Mouse (Mus musculus): ENCODE data around the gene Sez6. TPM values are rescaled to one million over a fixed set of nuclear protein-coding genes. Genes with fewer than 3 reads are reported as not detected.

Gene Sez6
- polyA plus RNA-seq, 1 experiment from 2014 or later = 0.17 TPM

DNA sequence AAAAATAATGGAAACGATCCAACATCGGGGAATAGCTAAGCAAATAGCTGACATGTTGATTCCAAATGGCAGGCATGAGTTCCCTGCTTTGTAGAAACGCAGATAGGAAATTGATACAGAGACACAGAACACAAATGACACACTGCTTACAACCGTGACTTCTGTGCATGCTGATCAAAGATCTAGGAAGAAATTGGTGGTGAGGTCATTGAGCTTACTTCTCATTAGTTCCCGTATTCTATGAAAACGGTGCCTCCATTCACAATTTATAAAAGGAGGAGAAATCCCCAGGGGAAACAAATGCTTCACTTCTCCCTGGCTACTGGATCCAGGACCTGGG lies 34.1 kb upstream of the Sez6 start:
- WGBS = 40% methylated on average over 6 of the region's 6 CpGs
- H3K9me3 ChIP-seq (replicated peaks; ENCODE audit: low read length) = no peaks in the 10 kb centered on the region
- H3K4me2 ChIP-seq (ENCODE audit: low read length) = no peak overlapping the region
- H3K9ac ChIP-seq (ENCODE audit: low read depth, low read length) = no peak overlapping the region
- no peak overlapping the region for H3K27ac ChIP-seq
- H3K4me3 ChIP-seq (replicated peaks; ENCODE audit: low read depth, low read length) = no peak overlapping the region
- DNase-seq (ENCODE audit: low spot score) (no peak), ATAC-seq (replicated peaks; ENCODE audit: low FRiP score, low read depth) (no peak)
- no peaks in the 10 kb centered on the region for H3K36me3 ChIP-seq (ENCODE audit: insufficient read depth, low read length)
- no peaks in the 10 kb centered on the region; the same call in 1 of the 2 replicates for H3K27me3 ChIP-seq (ENCODE audit: insufficient read depth, low read length)
- H3K4me1 ChIP-seq (replicated peaks; ENCODE audit: insufficient read depth, low read length) = peaks cover 15% of the 10 kb centered on the region
- no peak for TF ChIP-seq CTCF (IDR thresholded peaks at IDR 0.05; ENCODE audit: low read depth)

DNA sequence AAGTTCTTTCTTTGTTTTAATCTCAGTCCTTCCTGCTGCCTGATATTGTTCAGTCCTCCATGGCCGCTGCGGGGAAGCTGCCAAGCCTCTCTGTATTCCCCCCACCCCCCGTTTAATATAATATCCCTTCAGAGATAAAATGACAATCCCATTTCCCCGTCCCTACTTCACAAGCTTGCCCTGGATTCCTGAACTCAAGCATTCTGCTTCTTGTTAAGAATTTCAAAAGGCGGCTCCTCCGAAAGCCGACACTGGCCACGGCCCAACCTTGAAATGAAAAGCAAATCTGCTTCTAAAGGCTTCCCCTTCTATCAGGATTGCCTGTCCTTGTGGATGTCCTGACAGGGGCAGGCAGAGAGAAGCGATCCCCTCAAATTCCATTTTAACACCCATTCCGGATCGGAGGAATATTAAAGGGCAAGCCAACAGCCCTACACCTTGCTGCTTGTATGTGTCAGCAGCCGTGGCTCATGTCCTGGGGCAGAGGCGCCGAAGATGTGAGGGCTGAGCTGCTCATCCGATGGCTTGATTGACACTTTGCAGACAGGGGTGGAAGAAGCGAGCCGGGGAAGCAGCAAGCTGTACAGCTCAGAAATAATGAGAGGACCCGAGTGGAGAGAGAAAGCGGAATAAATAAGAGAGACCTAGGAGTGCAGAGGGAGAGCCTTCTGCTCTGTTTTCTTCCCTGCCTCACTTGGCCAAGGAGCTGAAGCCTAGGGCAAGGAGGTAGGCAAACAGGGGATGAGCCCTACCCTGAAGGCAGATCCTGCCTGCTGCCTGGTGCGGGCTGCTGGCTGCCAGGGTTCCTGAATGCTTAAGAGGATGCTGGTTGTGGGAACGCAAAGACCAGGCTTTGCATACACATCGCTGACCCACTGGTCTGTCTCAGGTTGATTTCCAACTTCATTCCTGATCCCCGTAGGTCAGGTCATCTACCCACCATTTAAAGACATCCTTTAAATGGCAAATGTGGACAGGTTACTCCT lies 33.5 kb upstream of the Sez6 start:
- H3K4me1 ChIP-seq (replicated peaks; ENCODE audit: insufficient read depth, low read length) = peaks cover 12% of the 10 kb centered on the region

DNA sequence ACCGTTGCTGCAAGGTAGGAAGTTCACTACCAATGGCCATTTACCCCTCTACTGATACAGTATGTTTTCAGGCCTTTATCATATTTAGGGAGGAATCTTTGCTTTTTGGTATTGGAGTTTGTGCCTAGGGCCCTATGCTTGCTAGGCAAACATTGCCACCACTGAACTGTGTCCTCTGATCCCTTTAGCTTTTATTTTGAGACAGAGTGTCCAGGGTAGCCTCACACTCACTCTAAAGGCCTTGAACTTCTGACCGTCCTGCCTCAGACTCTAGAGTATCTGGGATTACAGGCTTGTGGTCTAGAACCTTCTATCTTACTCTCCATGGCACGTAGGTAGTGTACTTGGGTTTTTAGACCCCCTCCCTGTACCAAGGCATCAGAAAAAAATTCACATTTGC lies 30.4 kb upstream of the Sez6 start:
- Histone ChIP-seq H3K4me1 (replicated peaks; ENCODE audit: insufficient read depth, low read length) (no peaks in the 10 kb centered on the region), H3K9me3 (replicated peaks; ENCODE audit: low read length) (no peaks in the 10 kb centered on the region), H3K27me3 (ENCODE audit: insufficient read depth, low read length) (no peaks in the 10 kb centered on the region; the same call in 1 of the 2 replicates), H3K4me2 (ENCODE audit: low read length) (no peak overlapping the region), H3K27ac (no peak overlapping the region), H3K9ac (ENCODE audit: low read depth, low read length) (no peak overlapping the region), H3K36me3 (ENCODE audit: insufficient read depth, low read length) (no peaks in the 10 kb centered on the region), H3K4me3 (replicated peaks; ENCODE audit: low read depth, low read length) (no peak overlapping the region)
- 79% methylated on average over 3 of the region's 3 CpGs for WGBS
- DNase-seq (ENCODE audit: low spot score) (no peak), ATAC-seq (replicated peaks; ENCODE audit: low FRiP score, low read depth) (no peak)
- no peak for TF ChIP-seq CTCF (IDR thresholded peaks at IDR 0.05; ENCODE audit: low read depth)

More for the DNA sequence above, 33.5 kb upstream of the Sez6 start:
- H3K27me3 ChIP-seq (ENCODE audit: insufficient read depth, low read length) = no peaks in the 10 kb centered on the region; the same call in 1 of the 2 replicates
- DNase-seq (ENCODE audit: low spot score) (no peak), ATAC-seq (replicated peaks; ENCODE audit: low FRiP score, low read depth) (no peak)
- no peaks in the 10 kb centered on the region for H3K36me3 ChIP-seq (ENCODE audit: insufficient read depth, low read length)
- no peak overlapping the region for H3K4me3 ChIP-seq (replicated peaks; ENCODE audit: low read depth, low read length)
- H3K4me2 ChIP-seq (ENCODE audit: low read length) = no peak overlapping the region
- WGBS = 26% methylated on average over 23 of the region's 23 CpGs
- no peak for TF ChIP-seq CTCF (IDR thresholded peaks at IDR 0.05; ENCODE audit: low read depth)
- no peaks in the 10 kb centered on the region for H3K9me3 ChIP-seq (replicated peaks; ENCODE audit: low read length)
- H3K9ac ChIP-seq (ENCODE audit: low read depth, low read length) = no peak overlapping the region
- no peak overlapping the region for H3K27ac ChIP-seq

DNA sequence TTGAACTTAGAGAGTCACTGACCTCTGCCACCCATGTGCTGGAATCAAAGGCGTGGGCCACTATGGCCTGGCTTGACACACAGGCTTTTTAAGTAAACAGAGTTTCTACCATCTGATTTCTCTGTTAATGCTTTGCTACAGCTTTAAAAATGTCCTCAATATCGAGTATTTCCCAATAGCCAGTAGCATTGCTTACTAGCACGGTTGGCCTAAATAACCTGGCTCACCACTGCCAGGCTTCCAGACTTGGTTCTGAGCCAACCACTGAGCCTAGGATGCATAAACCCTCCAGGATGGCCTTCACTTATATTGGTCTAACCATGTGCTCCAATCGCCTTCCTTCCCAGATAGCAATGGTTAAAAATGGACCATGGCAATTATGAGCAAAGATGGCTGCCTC lies 29.9 kb upstream of the Sez6 start:
- H3K9me3 ChIP-seq (replicated peaks; ENCODE audit: low read length) = no peaks in the 10 kb centered on the region
- no peak for TF ChIP-seq CTCF (IDR thresholded peaks at IDR 0.05; ENCODE audit: low read depth)
- H3K4me1 ChIP-seq (replicated peaks; ENCODE audit: insufficient read depth, low read length) = no peaks in the 10 kb centered on the region
- no peaks in the 10 kb centered on the region for H3K36me3 ChIP-seq (ENCODE audit: insufficient read depth, low read length)
- DNase-seq (ENCODE audit: low spot score) (no peak), ATAC-seq (replicated peaks; ENCODE audit: low FRiP score, low read depth) (no peak)
- WGBS = 87% methylated on average over 4 of the region's 4 CpGs
- no peak overlapping the region for H3K4me2 ChIP-seq (ENCODE audit: low read length)
- H3K27me3 ChIP-seq (ENCODE audit: insufficient read depth, low read length) = no peaks in the 10 kb centered on the region; the same call in 1 of the 2 replicates
- no peak overlapping the region for H3K27ac ChIP-seq
- H3K4me3 ChIP-seq (replicated peaks; ENCODE audit: low read depth, low read length) = no peak overlapping the region
- no peak overlapping the region for H3K9ac ChIP-seq (ENCODE audit: low read depth, low read length)

DNA sequence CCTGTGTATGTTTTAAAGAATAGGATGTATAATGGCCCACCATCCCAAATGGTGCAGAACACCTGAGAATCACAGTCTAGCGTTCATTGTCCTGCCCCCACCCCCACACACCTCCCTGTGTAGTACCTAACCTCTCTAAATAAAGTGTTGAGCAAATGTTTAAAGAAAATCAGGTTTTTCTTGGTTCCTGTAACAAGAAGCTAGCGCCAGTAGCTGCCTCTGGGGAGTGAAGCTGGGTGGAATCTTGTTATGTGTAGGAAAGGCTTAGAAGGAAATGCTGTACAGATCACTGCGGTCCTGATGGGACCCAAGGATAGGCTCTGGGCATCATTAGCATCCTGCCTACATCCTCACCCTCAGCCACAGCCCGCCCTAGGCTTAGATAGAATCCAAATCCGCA lies 29.2 kb upstream of the Sez6 start:
- ATAC-seq (replicated peaks; ENCODE audit: low FRiP score, low read depth) (no peak), DNase-seq (ENCODE audit: low spot score) (no peak)
- Histone ChIP-seq H3K4me3 (replicated peaks; ENCODE audit: low read depth, low read length) (no peak overlapping the region), H3K4me2 (ENCODE audit: low read length) (no peak overlapping the region), H3K9ac (ENCODE audit: low read depth, low read length) (no peak overlapping the region), H3K36me3 (ENCODE audit: insufficient read depth, low read length) (no peaks in the 10 kb centered on the region), H3K9me3 (replicated peaks; ENCODE audit: low read length) (no peaks in the 10 kb centered on the region), H3K27ac (no peak overlapping the region), H3K27me3 (ENCODE audit: insufficient read depth, low read length) (no peaks in the 10 kb centered on the region; the same call in 1 of the 2 replicates), H3K4me1 (replicated peaks; ENCODE audit: insufficient read depth, low read length) (no peaks in the 10 kb centered on the region)
- TF ChIP-seq CTCF (IDR thresholded peaks at IDR 0.05; ENCODE audit: low read depth) = no peak
- WGBS = 57% methylated on average over 5 of the region's 5 CpGs

DNA sequence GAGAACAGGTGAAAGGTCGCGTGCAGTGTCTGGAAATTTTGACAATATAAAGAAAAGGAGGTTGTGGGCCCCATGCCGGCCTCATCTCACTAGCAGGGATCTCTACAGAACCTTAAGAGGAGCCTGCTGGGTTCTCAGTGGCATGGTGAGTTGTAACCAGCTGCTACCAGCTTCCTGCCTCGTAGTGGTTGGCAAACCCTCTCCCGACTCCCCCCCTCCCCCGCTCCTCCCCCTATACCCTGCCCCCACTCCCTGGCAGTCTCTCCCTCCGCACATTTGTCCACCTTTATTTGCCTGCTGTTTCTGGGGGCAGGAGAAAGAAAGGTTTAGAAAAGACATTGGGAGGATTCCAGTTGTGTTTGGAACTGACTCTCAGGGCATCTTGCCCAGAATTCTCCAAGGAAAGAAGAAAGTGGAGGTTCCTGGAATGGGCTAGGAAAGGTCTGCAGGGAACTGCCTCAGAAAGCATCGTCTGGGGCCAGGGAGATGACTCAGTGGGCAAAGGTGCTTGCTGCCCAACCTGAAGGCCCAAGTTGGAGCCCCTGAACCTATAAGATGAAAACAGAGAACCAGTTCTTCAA lies 28.7 kb upstream of the Sez6 start:
- Histone ChIP-seq H3K9me3 (replicated peaks; ENCODE audit: low read length) (no peaks in the 10 kb centered on the region), H3K9ac (ENCODE audit: low read depth, low read length) (no peak overlapping the region), H3K4me3 (replicated peaks; ENCODE audit: low read depth, low read length) (no peak overlapping the region), H3K4me1 (replicated peaks; ENCODE audit: insufficient read depth, low read length) (0 out of 2 replicates have a peak, but pooled peaks cover 2% of the 10 kb centered on the region), H3K4me2 (ENCODE audit: low read length) (no peak overlapping the region), H3K36me3 (ENCODE audit: insufficient read depth, low read length) (no peaks in the 10 kb centered on the region), H3K27ac (no peak overlapping the region), H3K27me3 (ENCODE audit: insufficient read depth, low read length) (no peaks in the 10 kb centered on the region; the same call in 1 of the 2 replicates)
- DNase-seq (ENCODE audit: low spot score) (no peak), ATAC-seq (replicated peaks; ENCODE audit: low FRiP score, low read depth) (no peak)
- 39% methylated on average over 8 of the region's 8 CpGs for WGBS
- no peak for TF ChIP-seq CTCF (IDR thresholded peaks at IDR 0.05; ENCODE audit: low read depth)

All from kidney, postnatal 0 days (tissue).